Mouse (Mus musculus) gastrocnemius, adult 2 months (tissue): ENCODE results near the gene Cabp1. TPM values are rescaled to one million over a fixed set of nuclear protein-coding genes. Genes with fewer than 3 reads are reported as not detected.
"Not testable (repeated sequence)": the region's sequence is repeated elsewhere in the genome, so short reads cannot be mapped to it uniquely, and the experiment has no call there.

Experiments used
- DNase-seq: peaks from one replicate; pipeline ENCODE4 v3.0.0; 2022
- H3K27ac ChIP-seq: fragments of 200-600 bp; 2 replicates; pipeline ENCODE4 v1.8.1; 2022; ENCODE audit warnings: mild to moderate bottlenecking
- H3K4me3 ChIP-seq: fragments of 200-600 bp; 2 replicates; pipeline ENCODE4 v1.8.1; 2022; ENCODE audit warnings: mild to moderate bottlenecking, moderate library complexity
- CTCF ChIP-seq: fragments of 200-600 bp; IDR thresholded peaks from 2 replicates; pipeline ENCODE4 v1.8.1; 2022; ENCODE audit warnings: antibody characterized with exemption, mild to moderate bottlenecking, moderate library complexity
- intact Hi-C: fragments of 180-260 bp; cut with DNase I; formaldehyde crosslinking; loops from one replicate; pipeline ENCODE4 v1.15.1; 2025
- total RNA-seq, 2 experiments: library from RNA; stranded (reverse); gene quantifications; 2 replicates each; pipeline ENCODE4 v1.2.3; 2021

Cabp1 gene
- total RNA-seq, 2 experiments from 2014 or later = 0.79 to 1.5 TPM

DNA sequence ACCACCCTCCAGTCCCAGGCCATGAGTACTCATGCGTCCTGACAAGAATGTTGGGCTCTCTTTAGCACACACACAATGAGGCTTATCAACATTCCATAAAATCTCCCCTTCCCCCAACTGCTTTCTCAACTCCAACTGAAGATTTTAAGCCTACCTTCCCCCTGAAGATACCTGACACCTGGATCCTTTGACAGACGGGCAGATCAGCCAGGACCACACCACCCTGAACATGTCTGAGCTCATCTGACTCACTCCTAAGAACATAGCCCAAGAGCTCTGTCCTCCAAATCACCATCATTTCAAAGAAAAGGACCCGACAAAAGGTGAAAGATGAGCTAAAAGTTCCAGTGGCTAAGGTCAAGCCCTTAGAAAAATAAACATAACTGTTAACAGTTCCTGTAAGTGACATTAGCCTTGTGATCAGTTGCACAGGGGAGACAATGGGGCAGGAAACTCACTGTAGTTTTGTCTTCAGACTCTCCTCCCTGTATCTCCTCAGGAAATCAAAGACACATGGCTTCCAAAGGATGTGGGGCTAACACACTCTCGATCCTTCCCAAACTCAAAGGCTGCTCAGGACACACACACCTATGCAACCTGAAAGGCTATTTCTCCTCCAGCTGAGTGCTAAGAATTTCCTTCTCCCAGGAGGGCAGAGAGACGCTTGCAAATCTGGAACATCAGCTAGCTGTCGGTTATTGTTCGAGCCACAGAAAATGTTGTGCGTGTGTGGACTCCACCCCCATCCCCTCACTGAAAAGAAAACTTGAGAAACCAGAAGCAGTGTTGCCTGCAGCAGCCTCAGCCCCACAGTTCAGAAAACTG, 41.8 kb downstream of the Cabp1 start:
- DNase-seq = no peak
- H3K27ac ChIP-seq = peak overlapping the region; percentile 98
- no peak for TF ChIP-seq CTCF
- intact Hi-C loops = no loop called here
- peak overlapping the region; percentile 95 for H3K4me3 ChIP-seq

DNA sequence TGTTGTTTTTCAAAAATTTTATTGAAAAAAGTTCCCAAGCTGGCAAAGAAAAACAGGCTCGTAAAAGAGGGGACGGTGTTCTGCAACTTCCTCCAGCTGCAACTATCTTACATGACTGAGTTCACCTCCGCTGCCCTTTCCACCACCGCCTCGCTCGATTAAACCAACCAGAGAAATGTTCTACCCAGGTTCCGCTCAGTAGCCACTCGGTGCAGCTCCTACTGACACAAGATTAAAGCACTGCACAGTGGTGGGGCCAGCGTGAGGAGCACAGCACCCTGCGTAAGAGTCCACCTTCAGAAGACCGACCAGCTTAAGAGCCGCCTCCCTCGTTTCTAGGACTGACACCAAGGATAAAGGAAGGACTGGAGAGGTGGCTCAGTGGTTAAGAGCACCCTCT, 42.7 kb downstream of the Cabp1 start:
- TF ChIP-seq CTCF = no peak
- peak overlapping the region; percentile 98 for H3K27ac ChIP-seq

DNA sequence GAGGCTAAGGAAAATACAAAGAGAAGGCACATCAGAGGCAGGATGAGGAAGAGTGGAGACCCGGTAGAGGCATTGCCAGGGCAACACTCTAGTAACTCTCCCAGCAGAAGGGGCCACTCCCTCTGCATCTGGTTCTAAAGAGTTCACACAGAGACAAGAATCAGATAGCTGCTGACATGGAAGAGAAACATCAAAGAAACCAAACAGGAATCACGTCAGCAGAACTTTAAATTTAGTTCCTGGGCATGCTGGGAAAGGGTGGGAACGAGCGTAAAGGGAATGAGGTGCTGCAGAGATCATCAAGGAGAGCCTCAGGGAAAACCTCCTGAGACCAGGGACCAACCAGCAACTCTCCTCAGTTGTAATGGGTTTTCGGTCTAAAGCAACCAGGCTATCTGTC, 43.2 kb downstream of the Cabp1 start:
- Histone ChIP-seq H3K4me3 (peak overlapping the region; percentile 42), H3K27ac (peak overlapping the region; percentile 98)
- no peak for TF ChIP-seq CTCF
- DNase-seq = no peak
- intact Hi-C loops = no loop called here

More for the DNA sequence above, 42.7 kb downstream of the Cabp1 start:
- H3K4me3 ChIP-seq = peak overlapping the region; percentile 42
- DNase-seq = no peak
- intact Hi-C loops = no loop called here

DNA sequence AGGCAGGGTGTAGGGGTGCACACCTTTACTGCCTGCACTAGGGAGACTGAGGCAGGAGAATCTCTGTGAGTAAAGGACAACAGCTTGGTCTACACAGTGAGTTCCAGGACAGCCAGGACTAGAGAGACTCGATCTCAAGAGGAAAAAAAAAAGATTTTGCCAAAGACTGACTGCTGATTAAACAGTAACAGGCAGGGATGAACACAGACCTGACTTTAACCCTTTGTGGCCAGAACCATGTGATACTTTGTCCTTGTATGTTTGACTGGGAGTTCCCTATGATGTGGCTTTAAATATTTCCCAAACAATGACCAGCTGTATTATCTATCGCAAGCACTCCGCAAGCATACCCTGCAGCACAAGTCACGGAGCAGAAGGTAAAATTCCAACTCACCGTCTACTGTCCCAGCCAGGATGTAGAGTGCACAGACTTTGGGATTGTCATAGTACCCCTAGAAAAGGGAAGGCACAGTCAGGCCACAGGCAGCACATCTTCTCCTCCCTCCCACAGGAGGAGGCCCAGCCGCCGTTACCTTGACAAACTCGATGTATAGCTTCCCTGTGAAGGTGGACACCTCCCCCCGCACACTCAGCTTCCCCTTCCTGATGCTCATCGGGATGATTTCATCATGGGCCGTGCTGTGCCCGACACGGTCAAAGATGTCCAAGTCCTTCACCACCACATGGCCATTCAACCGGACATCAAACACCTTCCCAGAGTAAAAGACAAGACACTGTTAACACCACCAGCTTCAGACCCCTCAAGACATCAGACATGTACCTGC, 44.3 kb downstream of the Cabp1 start:
- DNase-seq = no peak
- Histone ChIP-seq H3K27ac (peak overlapping the region; percentile 98), H3K4me3 (peak overlapping the region; percentile 42)
- TF ChIP-seq CTCF = no peak
- intact Hi-C loops = no loop called here

DNA sequence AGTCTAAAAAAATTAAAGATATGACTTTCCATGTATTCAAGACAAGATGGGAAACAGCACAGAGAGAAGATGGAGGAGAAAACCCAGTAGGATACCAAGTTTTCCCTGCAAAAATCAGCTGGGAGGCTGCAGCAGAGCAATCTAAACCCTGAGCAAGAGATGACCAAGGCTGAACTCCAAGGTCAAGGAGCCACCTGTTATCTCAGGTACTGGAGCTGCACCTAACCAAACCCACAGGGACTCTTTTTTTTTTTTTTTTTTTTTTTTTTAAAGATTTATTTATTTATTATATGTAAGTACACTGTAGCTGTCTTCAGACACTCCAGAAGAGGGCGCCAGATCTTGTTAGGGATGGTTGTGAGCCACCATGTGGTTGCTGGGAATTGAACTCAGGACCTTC, 45.3 kb downstream of the Cabp1 start:
- peak overlapping the region; percentile 98 for H3K27ac ChIP-seq
- H3K4me3 ChIP-seq, DNase-seq, intact Hi-C loops: not testable (repeated sequence)

DNA sequence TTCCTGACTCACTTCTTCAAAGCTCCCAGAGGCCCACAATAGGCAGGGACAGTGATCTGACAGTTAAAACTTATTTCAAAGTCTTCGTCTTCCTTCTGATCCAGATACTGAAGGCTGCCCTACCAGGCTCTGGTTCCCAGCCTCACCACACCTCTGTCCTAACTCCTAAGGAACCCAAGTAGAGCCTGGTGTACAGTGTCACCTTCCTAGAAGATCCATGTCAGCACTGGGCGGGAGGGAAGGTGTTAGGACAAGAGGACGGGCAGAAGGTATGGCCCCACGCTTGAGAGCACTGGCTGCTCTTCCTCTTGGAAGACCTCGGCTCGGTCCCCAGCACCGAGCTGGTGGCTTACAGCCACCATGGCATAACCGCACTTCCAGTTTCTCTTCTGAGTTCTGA, 45.8 kb downstream of the Cabp1 start:
- intact Hi-C loops = no loop called here
- DNase-seq = peak; percentile 70
- TF ChIP-seq CTCF = no peak
- Histone ChIP-seq H3K4me3 (no peak overlapping the region; the same call in none of the 2 replicates), H3K27ac (peak overlapping the region; percentile 96)

DNA sequence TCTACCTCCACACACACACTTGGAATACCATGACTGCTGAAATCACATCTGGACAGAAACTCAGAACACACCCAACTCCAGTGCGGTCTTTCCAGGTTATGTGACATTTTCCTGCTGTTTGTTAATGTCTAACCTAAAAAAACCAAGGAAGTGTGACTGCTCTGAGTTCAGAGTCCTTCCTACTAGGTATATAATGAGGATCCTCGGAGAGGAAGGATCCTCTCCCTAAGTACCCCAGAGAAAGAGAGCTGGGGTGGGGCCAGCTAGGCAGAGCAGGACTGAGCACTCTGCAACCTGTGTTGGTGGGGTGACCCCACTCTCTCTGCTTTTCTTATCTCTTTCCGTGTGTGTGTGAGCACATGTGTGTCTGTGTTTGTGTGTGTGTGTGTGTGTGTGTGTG, 46.8 kb downstream of the Cabp1 start:
- DNase-seq = no peak
- Histone ChIP-seq H3K4me3 (peak overlapping the region; percentile 35), H3K27ac (peak overlapping the region; percentile 96)
- no peak for TF ChIP-seq CTCF
- intact Hi-C loops = no loop called here

DNA sequence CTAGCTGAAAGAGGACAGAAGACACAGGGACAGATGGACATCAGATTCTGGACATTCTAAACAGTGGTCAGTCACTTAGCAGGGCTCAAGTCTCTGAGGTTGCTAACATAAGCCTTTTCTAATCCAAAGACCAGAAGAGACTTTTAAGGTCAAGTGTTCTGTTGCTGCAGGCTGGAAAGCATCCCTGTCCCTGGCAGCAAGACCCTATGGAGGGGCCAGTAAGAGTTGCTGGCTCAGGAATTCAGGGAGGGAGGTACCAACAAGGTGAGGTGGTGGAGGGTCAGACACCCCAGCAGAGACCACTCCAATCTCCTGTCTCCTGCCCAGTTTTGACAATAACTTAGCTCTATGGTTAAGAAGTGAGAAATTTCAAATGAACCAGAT, 47.4 kb downstream of the Cabp1 start:
- TF ChIP-seq CTCF = no peak
- Histone ChIP-seq H3K4me3 (peak overlapping the region; percentile 35; the same call in 1 of the 2 replicates), H3K27ac (peak overlapping the region; percentile 96)
- intact Hi-C loops = no loop called here
- DNase-seq = peak; percentile 78

DNA sequence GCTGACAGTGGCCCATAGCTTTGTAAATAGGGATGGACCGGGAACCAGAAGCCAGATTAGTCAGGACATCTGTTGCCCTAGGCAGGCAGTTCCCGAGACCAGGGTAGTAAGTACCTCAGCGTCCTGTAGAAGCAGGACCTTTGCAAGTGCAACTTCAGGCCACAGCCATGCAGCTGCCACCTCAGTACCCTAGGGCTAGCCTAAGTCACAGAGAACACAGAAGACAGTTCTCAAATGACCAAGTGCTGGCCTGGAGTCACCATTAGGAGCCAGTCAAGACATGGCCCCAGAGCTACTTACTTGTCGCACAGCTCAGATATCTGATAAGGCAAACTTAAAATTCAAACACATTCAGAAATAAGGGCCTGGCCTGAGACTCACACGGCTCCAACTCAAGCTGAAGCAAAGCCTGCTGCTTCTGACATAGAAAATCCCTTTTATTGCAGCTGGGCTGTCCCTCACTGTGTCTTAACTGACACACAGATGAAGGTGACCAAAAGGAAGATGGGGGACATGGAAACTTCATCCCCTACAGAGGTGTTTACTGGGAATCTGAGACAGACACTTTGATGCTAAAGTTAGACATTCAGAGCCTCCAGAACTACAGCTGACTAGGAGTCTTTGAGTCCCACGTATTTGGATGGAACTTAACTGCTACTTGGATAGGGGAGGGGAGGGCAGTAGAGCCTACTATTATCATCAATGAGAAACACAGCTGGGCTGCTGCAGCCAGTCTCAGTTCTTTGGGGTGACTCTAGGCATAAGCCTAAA, 48.0 kb downstream of the Cabp1 start:
- no peak for TF ChIP-seq CTCF
- peak overlapping the region; percentile 96 for H3K27ac ChIP-seq
- peak overlapping the region; percentile 71 for H3K4me3 ChIP-seq
- intact Hi-C loops = no loop called here
- DNase-seq = peak; percentile 73

DNA sequence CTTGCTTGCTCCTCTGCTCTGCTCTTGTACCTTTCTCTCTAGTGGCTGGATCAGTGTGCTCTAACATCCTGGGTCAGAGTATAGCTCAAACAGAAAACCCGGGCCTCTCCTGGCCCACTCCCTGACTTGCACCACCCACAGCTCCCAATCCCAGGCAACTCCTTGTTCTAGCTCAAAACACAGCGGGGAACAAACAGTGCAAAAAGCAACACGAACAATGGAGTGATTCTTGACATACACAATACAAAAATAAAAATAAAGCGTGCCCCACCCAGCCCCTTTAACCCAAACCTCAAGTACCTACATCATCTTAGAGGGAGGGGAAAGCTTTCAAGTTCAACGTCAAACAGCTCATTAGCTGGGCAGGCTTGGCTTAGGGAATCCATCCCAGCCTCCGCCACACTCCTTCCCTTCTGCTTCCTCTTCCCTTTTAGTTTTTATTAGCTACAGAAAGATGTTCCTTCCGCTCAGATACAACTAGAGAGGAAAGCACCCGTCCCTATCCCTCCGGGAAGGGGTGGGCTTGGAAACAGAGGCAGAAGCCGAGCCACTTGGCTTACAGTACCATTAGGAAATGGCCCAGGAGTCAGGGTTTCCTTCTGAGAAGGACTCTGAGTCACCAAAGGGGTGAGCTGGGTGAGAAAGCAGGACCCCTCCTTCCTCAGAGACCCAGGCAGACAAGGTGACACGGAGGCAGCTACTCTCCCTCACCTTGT, 48.8 kb downstream of the Cabp1 start:
- Histone ChIP-seq H3K27ac (peak overlapping the region; percentile 96), H3K4me3 (peak overlapping the region; percentile 71)
- no peak for TF ChIP-seq CTCF
- intact Hi-C loops = no loop called here
- DNase-seq = peak; percentile 55

DNA sequence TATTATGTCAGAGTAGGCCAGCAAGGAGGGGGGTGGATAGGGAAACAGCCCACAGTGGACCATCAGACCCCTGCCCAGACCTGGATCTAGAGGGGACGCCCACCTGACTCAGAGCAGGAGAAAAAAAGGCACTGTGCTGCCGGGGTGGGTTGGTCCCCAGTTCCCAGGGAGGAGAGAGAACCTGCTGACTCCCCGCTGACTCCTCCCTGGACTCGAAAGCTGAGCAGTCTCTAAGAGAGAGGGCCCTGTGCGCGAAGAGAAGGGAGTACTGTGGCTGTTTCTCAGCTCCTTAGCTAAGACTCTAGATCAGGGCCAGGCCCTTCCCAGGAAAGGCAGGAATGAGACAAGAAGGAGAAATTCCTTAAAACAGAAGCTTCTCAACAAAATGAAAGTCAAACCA, 49.7 kb downstream of the Cabp1 start:
- DNase-seq = peak; percentile 60
- Histone ChIP-seq H3K27ac (peak overlapping the region; percentile 96), H3K4me3 (peak overlapping the region; percentile 71)
- TF ChIP-seq CTCF = no peak
- intact Hi-C loops = no loop called here

DNA sequence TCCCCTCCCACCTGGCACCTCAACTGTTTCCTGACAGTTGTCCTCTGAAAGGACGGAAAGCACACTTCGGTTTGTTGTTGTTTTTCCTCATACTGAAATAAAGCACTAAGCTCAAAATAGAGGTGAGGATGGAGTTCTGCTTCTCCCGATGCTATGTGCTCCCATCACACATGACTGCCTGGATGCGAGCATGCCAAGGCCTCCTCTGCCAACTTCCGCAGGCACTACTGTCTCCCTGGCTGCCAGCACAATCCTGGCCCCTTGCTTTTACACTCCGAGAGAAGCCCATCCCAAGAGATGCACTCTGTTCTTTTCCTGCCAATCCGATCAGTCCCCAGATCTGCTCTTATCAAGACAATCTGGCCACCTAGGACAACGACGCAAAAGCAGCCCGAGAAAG, 50.6 kb downstream of the Cabp1 start:
- intact Hi-C loops = no loop called here
- peak; percentile 67 for DNase-seq
- no peak for TF ChIP-seq CTCF
- H3K27ac ChIP-seq = peak overlapping the region; percentile 96
- peak overlapping the region; percentile 71 for H3K4me3 ChIP-seq
